Comparison of ENCODE assay signal across 9 mouse cellular contexts in the genomic region with DNA sequence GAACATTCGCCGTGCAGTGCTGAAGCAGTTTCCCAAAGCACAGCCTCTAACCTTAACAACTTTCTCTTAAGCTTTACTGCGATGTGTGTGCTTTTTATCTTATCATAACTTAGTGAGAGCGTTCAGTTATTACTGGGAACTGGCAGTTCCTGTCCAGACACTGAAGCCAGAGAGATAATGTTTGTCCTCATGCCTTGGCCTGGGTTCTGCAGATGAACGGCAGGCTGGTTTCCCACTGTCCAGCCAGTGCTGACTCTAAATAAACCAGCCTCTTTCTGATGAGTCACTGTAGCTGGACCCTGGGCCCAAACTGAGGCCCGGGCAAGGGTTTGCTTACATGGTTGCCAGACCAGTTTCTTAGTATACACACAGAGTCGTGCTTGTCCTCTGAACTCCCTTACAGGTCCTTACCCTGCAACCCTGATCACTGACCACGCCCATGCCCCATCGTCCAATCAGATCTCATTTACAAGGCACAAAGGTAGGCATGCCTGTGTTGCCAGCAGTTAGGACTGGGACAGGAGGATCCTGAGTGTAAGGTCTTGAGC. TPM values are rescaled to one million over a fixed set of nuclear protein-coding genes. Genes with fewer than 3 reads are reported as not detected.
A peak's percentile ranks its signal among the peaks of the same experiment; 100 is the strongest.
DNase-seq lines count a peak whose midpoint lies in the region; ATAC-seq and TF ChIP-seq lines count a peak whose summit lies in the region.
"Had no signal": no experiment of that assay in that cellular context is flagged by ENCODE, and none has a peak within 500 bp of the region (broad histone marks: within the 10 kb centered on the region; RNA-seq: fewer than 3 reads in every experiment).

No protein-coding gene starts in this region.

- no peak for ATAC-seq in forebrain, embryonic 11.5 days (replicated peaks; ENCODE audit: low FRiP score)

- no peak for TF ChIP-seq POLR2A in bone marrow, adult 2 months (IDR thresholded peaks at IDR 0.05; ENCODE audit: borderline replicate concordance, control insufficient read depth, low read depth, low read length)
- TF ChIP-seq POLR2A in small intestine, adult 2 months (IDR thresholded peaks at IDR 0.05; ENCODE audit: low read depth, low read length): no peak

- peak overlapping the region; percentile 70 for H3K27ac ChIP-seq in bone marrow, adult 2 months (ENCODE audit: control insufficient read depth, insufficient read depth, low read depth, low read length, poor library complexity)
- H3K27ac ChIP-seq in small intestine, adult 2 months (ENCODE audit: insufficient read depth, low read depth, low read length): peak overlapping the region; percentile 76
- no peak overlapping the region for H3K27ac ChIP-seq in forebrain, embryonic 11.5 days (ENCODE audit: low read depth, low read length)

- 51% methylated on average over 9 of the region's 9 CpGs for WGBS in bone marrow, adult 2 months
- WGBS in small intestine, adult 2 months: 21% methylated on average over 9 of the region's 9 CpGs
- WGBS in forebrain, embryonic 11.5 days: 81% methylated on average over 9 of the region's 9 CpGs

- H3K9me3 ChIP-seq in forebrain, embryonic 11.5 days (ENCODE audit: control insufficient read depth, low read length): no peaks in the 10 kb centered on the region; the same call in 1 of the 2 replicates

- peak; percentile 82 for DNase-seq in gastrocnemius, adult 18-20 months (ENCODE audit: low spot score)
- no peak for DNase-seq in gastrocnemius, postnatal 14 days
- DNase-seq in heart, postnatal 14 days: peak; percentile 61 to 64
- DNase-seq in cerebellum, adult 8-10 months: no peak
- DNase-seq in forebrain, embryonic 11.5 days (ENCODE audit: low spot score): no peak
- DNase-seq in cerebellum, adult 18-20 months: no peak
- DNase-seq: cerebellum, postnatal 36 days had no signal

- no peak overlapping the region for H3K4me2 ChIP-seq in forebrain, embryonic 11.5 days (ENCODE audit: low read depth, low read length, severe bottlenecking)

- no peaks in the 10 kb centered on the region for H3K27me3 ChIP-seq in small intestine, adult 2 months (ENCODE audit: control insufficient read depth, insufficient read depth, low read length)
- H3K27me3 ChIP-seq in forebrain, embryonic 11.5 days (ENCODE audit: control insufficient read depth, insufficient read depth, low read length): no peaks in the 10 kb centered on the region

- intact Hi-C loops in gastrocnemius, postnatal 14 days (cut with DNase I; ENCODE audit: low total_unique reads): no loop called here
- intact Hi-C loops in heart, postnatal 14 days (cut with DNase I): no loop called here

- H3K36me3 ChIP-seq in small intestine, adult 2 months (ENCODE audit: control insufficient read depth, insufficient read depth, low read length): no peaks in the 10 kb centered on the region
- H3K36me3 ChIP-seq in forebrain, embryonic 11.5 days (ENCODE audit: control insufficient read depth, insufficient read depth, low read length): no peaks in the 10 kb centered on the region

- no peak overlapping the region for H3K9ac ChIP-seq in forebrain, embryonic 11.5 days (ENCODE audit: low read length)

- H3K4me3 ChIP-seq in bone marrow, adult 2 months (replicated peaks; ENCODE audit: control insufficient read depth, low read depth, low read length): no peak overlapping the region
- H3K4me3 ChIP-seq in small intestine, adult 2 months (ENCODE audit: low read depth, low read length): no peak overlapping the region
- H3K4me3 ChIP-seq in forebrain, embryonic 11.5 days (ENCODE audit: low read depth, low read length): no peak overlapping the region

- no peaks in the 10 kb centered on the region; the same call in 1 of the 2 replicates for H3K4me1 ChIP-seq in bone marrow, adult 2 months (ENCODE audit: control insufficient read depth, insufficient read depth, low read length)
- H3K4me1 ChIP-seq in small intestine, adult 2 months (ENCODE audit: control insufficient read depth, insufficient read depth, insufficient read length, low read length): peaks cover 9% of the 10 kb centered on the region; the same call in 1 of the 2 replicates
- no peaks in the 10 kb centered on the region for H3K4me1 ChIP-seq in forebrain, embryonic 11.5 days (replicated peaks; ENCODE audit: control insufficient read depth, insufficient read depth, low read length)

- TF ChIP-seq CTCF in bone marrow, adult 2 months (IDR thresholded peaks at IDR 0.05; ENCODE audit: control insufficient read depth, insufficient read depth, low read length): no peak
- TF ChIP-seq CTCF in small intestine, adult 2 months (IDR thresholded peaks at IDR 0.05; ENCODE audit: extremely low read depth, insufficient read length, insufficient replicate concordance, low read depth, low read length): no peak

RNA-seq across cellular contexts. Expression of gene Cdk19, which starts 11.3 kb away (rescaled TPM):
- total RNA-seq in gastrocnemius, adult 18-20 months (2021): 10 to 100 TPM in 1 of 2 experiments, 1 to 10 TPM in 1; 5.9 to 20.5 TPM
- total RNA-seq in gastrocnemius, postnatal 14 days (2021): 1 to 10 TPM; 5.4 to 6.4 TPM
- polyA plus RNA-seq in bone marrow, adult 2 months (2011; ENCODE audit: insufficient read depth, insufficient read length, low replicate concordance, missing spikeins): 11.1 and 18.2 TPM in 2 replicates
- total RNA-seq in heart, postnatal 14 days (2021): 10 to 100 TPM; 14.9 to 15.9 TPM
- 1.4 and 2.8 TPM in 2 replicates for polyA plus RNA-seq in small intestine, adult 2 months (2012; rRNA removed)
- 8.0 and 9.4 TPM in 2 replicates for polyA plus RNA-seq in forebrain, embryonic 11.5 days (2014; fragmentation: Nextera tagmentation; extraction: Ambion mirVana)

RNA-seq across cellular contexts. Expression of gene Amd1, which starts 26.1 kb away (rescaled TPM):
- 100 to 1,000 TPM; 133 to 436 TPM for total RNA-seq in gastrocnemius, adult 18-20 months (2021)
- total RNA-seq in gastrocnemius, postnatal 14 days (2021): 10 to 100 TPM; 20.7 to 24.8 TPM
- 64.3 and 67.7 TPM in 2 replicates for polyA plus RNA-seq in bone marrow, adult 2 months (2011; ENCODE audit: insufficient read depth, insufficient read length, low replicate concordance, missing spikeins)
- total RNA-seq in heart, postnatal 14 days (2021): 10 to 100 TPM; 77.6 to 84.8 TPM
- 0.95 and 1.7 TPM in 2 replicates for polyA plus RNA-seq in small intestine, adult 2 months (2012; rRNA removed)
- 94.8 and 108 TPM in 2 replicates for polyA plus RNA-seq in forebrain, embryonic 11.5 days (2014; fragmentation: Nextera tagmentation; extraction: Ambion mirVana)

Comparison
In these comparisons a context has a peak if more than half of its experiments do, and no peak if none do; other contexts are left out.
1. DNase-seq: peak in gastrocnemius, adult 18-20 months (single experiment) and heart, postnatal 14 days (2 of 2); none in gastrocnemius, postnatal 14 days (single experiment), cerebellum, adult 8-10 months (single experiment), forebrain, embryonic 11.5 days (single experiment) and cerebellum, adult 18-20 months (0 of 2).